Mouse (Mus musculus) v-Abl transformed pro-B cells (cell line): ENCODE results near the gene Rbpjl.

Experiments used
- in situ Hi-C, 2 experiments: fragments of 400-800 bp; cut with MboI; formaldehyde crosslinking; loops; one replicate each; pipeline ENCODE4 v1.15.1; 2025; ENCODE audit not compliant: unreplicated experiment in 2 of 2

Gene Rbpjl

GRCm38 (mm10) chr2:164425401-164425800, 22.5 kb downstream of the Rbpjl start:
- in situ Hi-C loops = no loop called here

GRCm38 (mm10) chr2:164426121-164426520, 23.2 kb downstream of the Rbpjl start:
- in situ Hi-C loops = no loop called here

- in situ Hi-C loops = no loop called here
Observed at GRCm38 (mm10) chr2:164426952-164427351, 24.0 kb downstream of the Rbpjl start.

GRCm38 (mm10) chr2:164428451-164428850, 25.5 kb downstream of the Rbpjl start:
- in situ Hi-C loops = no loop called here

- in situ Hi-C loops = no loop called here
Observed at GRCm38 (mm10) chr2:164429881-164430615, 27.1 kb downstream of the Rbpjl start.

- in situ Hi-C loops = no loop called here
Observed at GRCm38 (mm10) chr2:164430697-164431096, 27.8 kb downstream of the Rbpjl start.

- in situ Hi-C loops = no loop called here
Observed at GRCm38 (mm10) chr2:164431676-164432465, 28.9 kb downstream of the Rbpjl start.

- in situ Hi-C loops = no loop called here
Observed at GRCm38 (mm10) chr2:164432541-164433191, 29.7 kb downstream of the Rbpjl start.

GRCm38 (mm10) chr2:164433278-164433895, 30.4 kb downstream of the Rbpjl start:
- in situ Hi-C loops = no loop called here

- in situ Hi-C loops = no loop called here
Observed at GRCm38 (mm10) chr2:164434681-164435080, 31.7 kb downstream of the Rbpjl start.

GRCm38 (mm10) chr2:164435216-164436090, 32.5 kb downstream of the Rbpjl start:
- in situ Hi-C loops = no loop called here

GRCm38 (mm10) chr2:164436215-164436913, 33.4 kb downstream of the Rbpjl start:
- in situ Hi-C loops = no loop called here

- in situ Hi-C loops = no loop called here
Observed at GRCm38 (mm10) chr2:164436961-164437360, 34.0 kb downstream of the Rbpjl start.

GRCm38 (mm10) chr2:164437710-164438109, 34.8 kb downstream of the Rbpjl start:
- in situ Hi-C loops = no loop called here

- in situ Hi-C loops = no loop called here
Observed at GRCm38 (mm10) chr2:164438257-164438656, 35.3 kb downstream of the Rbpjl start.

GRCm38 (mm10) chr2:164439001-164439421, 36.1 kb downstream of the Rbpjl start:
- in situ Hi-C loops = no loop called here

GRCm38 (mm10) chr2:164440314-164440713, 37.4 kb downstream of the Rbpjl start:
- in situ Hi-C loops = no loop called here

GRCm38 (mm10) chr2:164441155-164441554, 38.2 kb downstream of the Rbpjl start:
- in situ Hi-C loops = no loop called here

GRCm38 (mm10) chr2:164441731-164442130, 38.8 kb downstream of the Rbpjl start:
- in situ Hi-C loops = no loop called here
